Mouse (Mus musculus): ENCODE data around the gene Acss1. TPM values are rescaled to one million over a fixed set of nuclear protein-coding genes. Genes with fewer than 3 reads are reported as not detected.

Gene Acss1
- polyA plus RNA-seq, 1 experiment from 2014 or later: 5.3 TPM

DNA sequence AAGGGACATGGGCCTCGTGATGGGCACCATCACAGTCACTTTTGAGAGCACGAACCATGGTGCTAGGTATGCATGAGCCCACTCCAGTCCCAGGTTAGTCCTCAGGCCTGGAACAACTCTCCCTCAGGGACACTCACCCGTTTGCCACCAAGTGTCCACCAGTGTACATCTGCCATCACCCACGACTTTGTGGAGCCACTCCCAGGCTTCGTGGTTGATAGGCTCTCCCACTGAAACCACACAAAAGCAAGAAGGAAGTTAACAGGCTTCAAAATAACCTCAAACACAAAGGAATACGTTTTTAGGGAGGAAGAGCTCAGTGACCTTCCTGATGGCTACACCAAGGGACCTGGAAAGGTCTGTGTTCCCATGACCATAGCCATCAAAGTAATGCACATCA is 41.2 kb downstream of the Acss1 start:
- Histone ChIP-seq H3K4me1 (no peaks in the 10 kb centered on the region), H3K27ac (no peak overlapping the region), H3K9ac (no peak overlapping the region), H3K36me3 (no peaks in the 10 kb centered on the region), H3K27me3 (no peaks in the 10 kb centered on the region), H3K4me2 (no peak overlapping the region), H3K9me3 (no peaks in the 10 kb centered on the region), H3K4me3 (no peak overlapping the region)
- 63% methylated on average over 6 of the region's 6 CpGs for WGBS
- no peak for ATAC-seq (ENCODE audit: insufficient number of reproducible peaks, insufficient read depth, low FRiP score, low TSS enrichment, low read depth)

DNA sequence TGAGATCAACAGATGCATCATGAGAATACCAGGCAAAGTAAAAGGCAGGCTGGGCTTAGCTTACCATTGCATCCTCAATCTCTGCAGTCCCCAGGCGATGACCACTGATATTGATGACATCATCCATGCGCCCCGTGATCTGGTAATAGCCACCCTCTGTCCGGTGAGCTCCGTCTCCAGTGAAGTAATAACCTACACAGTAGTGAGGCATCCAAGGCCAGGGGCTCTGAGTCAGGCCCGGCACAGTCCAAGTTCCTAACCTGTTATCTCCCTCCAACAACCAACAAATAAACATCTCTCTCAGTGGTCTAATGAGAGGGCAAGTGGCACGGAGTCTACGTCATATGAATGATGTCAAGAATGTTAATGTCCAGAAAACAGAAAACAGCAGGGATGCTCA is 43.4 kb downstream of the Acss1 start:
- Histone ChIP-seq H3K36me3 (no peaks in the 10 kb centered on the region), H3K27me3 (no peaks in the 10 kb centered on the region), H3K9ac (no peak overlapping the region), H3K9me3 (no peaks in the 10 kb centered on the region), H3K4me1 (no peaks in the 10 kb centered on the region), H3K27ac (no peak overlapping the region), H3K4me2 (no peak overlapping the region), H3K4me3 (no peak overlapping the region)
- ATAC-seq (ENCODE audit: insufficient number of reproducible peaks, insufficient read depth, low FRiP score, low TSS enrichment, low read depth): no peak
- 94% methylated on average over 8 of the region's 8 CpGs for WGBS

DNA sequence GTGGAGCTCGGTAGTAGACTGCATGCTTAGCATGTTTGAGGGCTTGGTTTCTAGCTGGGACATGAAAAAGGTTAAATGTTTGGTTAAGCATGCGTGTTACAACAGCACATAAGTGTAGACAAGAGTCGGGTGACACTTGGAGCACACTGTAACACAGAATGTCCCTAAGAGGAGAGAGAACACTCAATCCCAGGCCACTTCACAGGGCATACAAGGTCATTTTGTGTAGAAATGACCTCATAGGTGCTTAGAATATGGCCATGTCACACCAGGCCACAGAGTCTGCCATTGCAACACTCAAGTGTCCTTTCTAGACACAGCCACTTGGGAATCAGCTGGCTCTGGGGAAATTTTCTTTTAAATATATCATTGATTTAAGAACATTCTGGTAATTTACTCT is 44.3 kb downstream of the Acss1 start:
- no peak overlapping the region for H3K4me3 ChIP-seq
- ATAC-seq (ENCODE audit: insufficient number of reproducible peaks, insufficient read depth, low FRiP score, low TSS enrichment, low read depth): no peak
- no peaks in the 10 kb centered on the region for H3K9me3 ChIP-seq
- H3K36me3 ChIP-seq: no peaks in the 10 kb centered on the region
- no peak overlapping the region for H3K27ac ChIP-seq
- 85% methylated on average over 3 of the region's 3 CpGs for WGBS
- no peaks in the 10 kb centered on the region for H3K4me1 ChIP-seq
- H3K4me2 ChIP-seq: no peak overlapping the region
- no peaks in the 10 kb centered on the region for H3K27me3 ChIP-seq
- H3K9ac ChIP-seq: no peak overlapping the region

DNA sequence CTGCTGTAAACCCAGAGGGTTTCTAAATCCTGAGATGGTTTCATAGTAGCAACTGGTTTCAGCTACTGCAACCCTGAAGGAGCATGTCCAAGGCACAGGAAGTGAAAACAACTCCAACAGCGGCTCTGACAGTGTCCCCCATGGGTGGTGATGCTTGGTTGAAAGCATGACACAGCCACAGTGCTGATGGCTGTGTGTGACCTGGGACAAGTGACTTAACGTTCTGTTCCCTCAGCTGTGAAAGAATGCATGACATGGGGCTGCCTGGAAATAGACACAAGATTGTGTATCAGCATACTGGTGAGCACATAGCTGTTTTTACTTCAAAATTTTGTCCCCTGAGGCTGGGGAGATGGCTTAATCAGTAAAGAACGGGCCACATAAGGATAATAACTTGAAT is 46.6 kb downstream of the Acss1 start:
- Histone ChIP-seq H3K9me3 (no peaks in the 10 kb centered on the region), H3K9ac (no peak overlapping the region)
- 68% methylated on average over 3 of the region's 3 CpGs for WGBS

DNA sequence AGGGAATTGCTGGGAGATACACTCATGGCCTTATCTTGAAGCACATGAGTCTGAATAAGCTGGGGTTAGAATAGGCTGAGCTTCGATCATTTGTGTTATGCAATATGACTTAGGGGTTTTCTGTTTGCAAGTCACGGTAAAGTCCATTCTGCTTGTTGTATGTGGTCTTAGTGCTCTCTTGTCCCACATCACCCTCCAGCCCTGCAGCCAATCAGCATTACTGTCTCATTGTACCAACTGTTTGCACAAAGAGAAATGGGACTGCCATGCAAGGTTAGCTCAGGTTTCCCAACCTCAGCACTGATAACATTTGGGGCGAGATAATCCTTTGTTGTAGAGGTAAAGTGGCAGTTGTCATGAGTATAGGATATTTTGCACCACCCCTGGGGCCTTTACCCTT is 58.2 kb downstream of the Acss1 start:
- Histone ChIP-seq H3K4me1 (peaks cover 9% of the 10 kb centered on the region), H3K4me3 (no peak overlapping the region), H3K36me3 (no peaks in the 10 kb centered on the region), H3K27me3 (no peaks in the 10 kb centered on the region; the same call in 1 of the 2 replicates), H3K9me3 (no peaks in the 10 kb centered on the region), H3K4me2 (no peak overlapping the region), H3K9ac (no peak overlapping the region), H3K27ac (no peak overlapping the region)
- ATAC-seq (ENCODE audit: insufficient number of reproducible peaks, insufficient read depth, low FRiP score, low TSS enrichment, low read depth): no peak
- 73% methylated on average over 3 of the region's 3 CpGs for WGBS

More for the DNA sequence above, 46.6 kb downstream of the Acss1 start:
- no peaks in the 10 kb centered on the region for H3K36me3 ChIP-seq
- no peaks in the 10 kb centered on the region for H3K4me1 ChIP-seq
- no peak overlapping the region for H3K4me2 ChIP-seq
- H3K27ac ChIP-seq: no peak overlapping the region
- H3K4me3 ChIP-seq: no peak overlapping the region
- no peaks in the 10 kb centered on the region for H3K27me3 ChIP-seq
- ATAC-seq (ENCODE audit: insufficient number of reproducible peaks, insufficient read depth, low FRiP score, low TSS enrichment, low read depth): no peak

DNA sequence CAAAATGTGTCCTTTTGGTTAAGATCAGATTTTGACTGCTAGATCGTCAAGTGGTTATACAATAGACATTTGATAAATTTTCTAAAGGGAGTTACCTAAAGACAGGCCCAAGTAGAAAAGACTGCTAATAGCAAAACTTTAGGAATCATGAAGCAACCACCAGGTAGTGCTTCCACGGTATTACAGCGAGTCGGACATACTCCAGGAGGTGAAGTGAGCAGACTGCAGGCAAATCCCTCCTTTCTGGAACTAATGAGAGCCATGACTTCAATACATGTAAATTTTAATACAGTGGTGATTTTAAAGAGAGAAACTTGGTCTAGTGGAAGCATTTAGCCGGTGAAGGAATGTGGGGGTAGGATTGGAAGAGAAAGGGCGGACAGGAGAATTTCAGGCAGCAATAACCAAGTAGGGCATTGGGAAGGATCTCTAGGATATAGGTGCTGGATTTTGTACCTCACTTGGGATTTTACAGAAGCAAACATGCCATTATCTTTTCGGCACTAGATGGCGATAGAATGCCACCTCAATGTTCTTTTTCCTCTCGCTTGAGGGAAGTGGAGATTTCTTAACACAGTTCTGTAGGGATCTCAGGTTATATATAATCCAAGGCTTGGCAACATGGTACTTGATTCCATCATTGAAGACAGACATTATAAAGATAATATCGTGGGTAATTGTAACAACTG is 59.3 kb downstream of the Acss1 start:
- H3K27me3 ChIP-seq: no peaks in the 10 kb centered on the region; the same call in 1 of the 2 replicates
- H3K27ac ChIP-seq: no peak overlapping the region
- peak overlapping the region; percentile 97 for H3K4me3 ChIP-seq
- no peaks in the 10 kb centered on the region for H3K36me3 ChIP-seq
- H3K4me1 ChIP-seq: peaks cover 9% of the 10 kb centered on the region
- peak overlapping the region; percentile 91 for H3K9ac ChIP-seq
- H3K9me3 ChIP-seq: no peaks in the 10 kb centered on the region
- WGBS: 1% methylated on average over 10 of the region's 10 CpGs
- 0 out of 2 replicates have a peak, but pooled peaks have one; percentile 45 for ATAC-seq (ENCODE audit: insufficient number of reproducible peaks, insufficient read depth, low FRiP score, low TSS enrichment, low read depth)
- peak overlapping the region; percentile 81 for H3K4me2 ChIP-seq

DNA sequence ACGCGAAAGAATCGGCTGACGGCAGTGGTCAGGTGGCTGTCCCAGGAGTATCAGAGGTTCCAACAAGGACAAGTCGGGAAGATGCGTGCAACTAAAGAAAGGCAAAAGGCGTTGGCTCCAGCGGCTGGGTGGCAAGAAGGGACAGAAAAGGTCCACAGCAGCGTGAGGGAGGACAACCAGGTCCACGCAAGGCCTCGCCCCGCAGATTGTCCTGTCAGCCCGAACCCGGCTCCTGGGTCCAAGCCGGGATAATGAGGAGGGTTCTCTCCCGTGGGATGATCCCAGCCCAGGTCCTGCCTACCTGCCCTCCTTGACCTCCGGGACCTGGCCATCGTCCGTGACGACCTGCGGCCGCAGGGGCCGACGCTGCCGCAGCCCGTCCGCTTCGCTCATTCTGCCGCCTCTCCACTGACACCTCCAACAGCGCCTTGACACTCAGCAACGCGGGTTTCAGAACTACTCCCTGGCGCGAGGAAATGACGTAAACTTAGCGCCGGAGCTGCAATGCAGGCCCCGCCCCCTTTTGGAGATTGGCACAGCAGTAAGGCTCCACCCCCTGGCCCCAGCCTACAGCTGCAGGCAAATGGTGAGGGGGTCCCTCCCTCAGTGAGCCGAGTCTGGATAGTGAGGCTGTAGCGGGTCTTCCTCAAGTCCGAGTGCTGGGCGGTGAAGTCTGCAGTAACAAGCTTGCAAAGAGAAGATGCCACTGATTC is 60.1 kb downstream of the Acss1 start, which contains the start of gene Apmap:
Gene Apmap (minus strand): TSS at position 481 of the 713 bp plus-strand sequence.
- H3K9me3 ChIP-seq: no peaks in the 10 kb centered on the region
- H3K27ac ChIP-seq: no peak within 1 kb of the TSS
- ATAC-seq (ENCODE audit: insufficient number of reproducible peaks, insufficient read depth, low FRiP score, low TSS enrichment, low read depth): peak; percentile 94
- peaks cover 9% of the 10 kb centered on the region for H3K4me1 ChIP-seq
- peak within 1 kb of the TSS; percentile 97 for H3K4me3 ChIP-seq
- H3K27me3 ChIP-seq: no peaks in the 10 kb centered on the region; the same call in 1 of the 2 replicates
- no peaks in the 10 kb centered on the region for H3K36me3 ChIP-seq
- H3K9ac ChIP-seq: peak within 1 kb of the TSS; percentile 91
- H3K4me2 ChIP-seq: peak within 1 kb of the TSS; percentile 81
- under 1% methylated on average over 42 of the region's 42 CpGs for WGBS

DNA sequence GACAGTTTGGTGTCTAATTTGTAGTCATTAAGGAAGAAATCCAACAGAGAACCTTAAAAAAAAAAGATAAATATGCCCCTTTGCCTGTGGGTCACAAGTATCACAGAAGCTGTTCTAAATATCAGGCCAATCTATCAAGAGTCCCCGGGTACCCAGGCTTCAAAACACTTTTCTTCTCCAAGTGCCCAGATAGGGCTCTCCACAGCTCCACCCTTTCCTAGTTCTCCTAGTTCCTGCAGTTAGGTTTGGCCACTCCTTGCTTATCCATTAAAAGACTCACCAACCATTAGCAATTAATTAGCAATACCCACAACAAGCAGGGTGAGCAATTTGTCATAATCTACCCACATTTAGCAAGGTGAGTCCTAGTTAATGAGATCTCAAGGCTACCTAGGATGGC is 61.2 kb downstream of the Acss1 start:
- Histone ChIP-seq H3K27me3 (no peaks in the 10 kb centered on the region; the same call in 1 of the 2 replicates), H3K4me2 (peak overlapping the region; percentile 81), H3K36me3 (no peaks in the 10 kb centered on the region), H3K27ac (no peak overlapping the region), H3K9me3 (no peaks in the 10 kb centered on the region), H3K9ac (no peak overlapping the region; the same call in 1 of the 2 replicates), H3K4me3 (peak overlapping the region; percentile 97; the same call in 1 of the 2 replicates), H3K4me1 (peaks cover 9% of the 10 kb centered on the region)
- ATAC-seq (ENCODE audit: insufficient number of reproducible peaks, insufficient read depth, low FRiP score, low TSS enrichment, low read depth): no peak
- WGBS: 71% methylated on average over 1 of the region's 1 CpGs

DNA sequence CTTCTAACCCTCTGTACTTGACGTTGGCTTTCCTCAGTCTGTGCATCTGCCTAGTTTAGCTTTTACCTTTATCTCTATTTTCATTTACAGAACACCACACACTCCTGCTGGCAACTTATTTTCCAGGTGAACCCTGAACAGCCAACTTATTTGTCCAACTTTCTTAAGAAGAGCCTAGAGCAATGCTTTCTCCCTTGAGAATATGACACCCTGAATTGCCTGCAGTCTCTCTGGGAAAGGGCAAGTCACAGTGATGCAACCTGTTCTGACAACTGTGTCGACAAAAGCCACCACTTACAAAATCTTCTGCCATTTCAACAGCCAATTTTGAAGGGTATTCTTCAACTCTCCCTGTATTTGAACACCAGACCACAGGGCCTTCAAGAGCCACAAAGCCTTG is 63.5 kb downstream of the Acss1 start:
- WGBS: 82% methylated on average over 2 of the region's 2 CpGs
- no peaks in the 10 kb centered on the region for H3K27me3 ChIP-seq
- no peak for ATAC-seq (ENCODE audit: insufficient number of reproducible peaks, insufficient read depth, low FRiP score, low TSS enrichment, low read depth)

DNA sequence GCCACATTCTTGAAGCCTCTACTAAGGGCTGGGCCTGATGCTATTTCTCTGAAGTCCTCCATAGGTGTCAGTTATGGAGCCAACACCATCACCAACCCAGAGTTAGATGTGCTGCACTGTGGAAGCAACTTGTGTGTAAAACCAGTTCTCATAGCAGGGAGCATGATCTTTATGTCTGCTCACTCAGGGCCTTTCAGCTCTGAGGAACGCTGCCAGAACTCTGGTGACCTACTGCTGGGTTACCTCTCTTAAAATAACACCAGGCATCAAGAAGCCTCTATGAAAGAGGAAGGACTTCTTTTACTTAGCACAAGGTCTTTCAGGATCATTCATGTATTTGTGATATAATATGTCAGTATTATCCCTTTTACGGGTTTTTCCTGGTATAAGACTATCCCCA is 66.1 kb downstream of the Acss1 start:
- ATAC-seq (ENCODE audit: insufficient number of reproducible peaks, insufficient read depth, low FRiP score, low TSS enrichment, low read depth): no peak
- Histone ChIP-seq H3K4me1 (peaks cover 2% of the 10 kb centered on the region), H3K9ac (no peak overlapping the region), H3K36me3 (peaks cover 3% of the 10 kb centered on the region; the same call in 1 of the 2 replicates), H3K4me2 (no peak overlapping the region), H3K27me3 (no peaks in the 10 kb centered on the region), H3K9me3 (no peaks in the 10 kb centered on the region), H3K4me3 (no peak overlapping the region), H3K27ac (no peak overlapping the region)
- WGBS: 89% methylated on average over 2 of the region's 2 CpGs

More for the DNA sequence above, 63.5 kb downstream of the Acss1 start:
- Histone ChIP-seq H3K27ac (no peak overlapping the region), H3K4me1 (peaks cover 9% of the 10 kb centered on the region), H3K4me3 (no peak overlapping the region), H3K9ac (no peak overlapping the region), H3K36me3 (no peaks in the 10 kb centered on the region), H3K4me2 (no peak overlapping the region), H3K9me3 (no peaks in the 10 kb centered on the region)

DNA sequence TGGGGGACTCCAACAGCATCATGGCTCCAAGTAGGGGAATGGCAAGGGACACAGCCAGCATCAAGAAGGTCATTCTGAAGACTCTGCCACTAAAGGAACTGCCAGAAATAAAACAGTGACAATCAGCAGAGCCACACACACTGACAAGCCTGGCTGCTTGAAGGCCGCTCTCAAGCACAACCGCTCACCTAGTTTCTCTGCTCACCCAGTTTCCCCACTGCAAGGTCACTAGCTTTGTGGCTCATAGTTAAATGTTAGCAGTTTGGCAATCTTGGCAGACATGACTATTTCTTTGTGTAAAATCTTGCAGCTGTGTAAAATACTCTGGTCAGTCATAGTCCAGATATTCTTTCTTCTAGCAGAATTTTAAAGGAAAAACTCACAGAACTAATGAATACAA is 68.0 kb downstream of the Acss1 start:
- Histone ChIP-seq H3K4me2 (no peak overlapping the region), H3K36me3 (peaks cover 3% of the 10 kb centered on the region; the same call in 1 of the 2 replicates), H3K27ac (no peak overlapping the region), H3K27me3 (no peaks in the 10 kb centered on the region), H3K9me3 (no peaks in the 10 kb centered on the region), H3K4me1 (no peaks in the 10 kb centered on the region), H3K4me3 (no peak overlapping the region), H3K9ac (no peak overlapping the region)
- no peak for ATAC-seq (ENCODE audit: insufficient number of reproducible peaks, insufficient read depth, low FRiP score, low TSS enrichment, low read depth)
- 97% methylated on average over 2 of the region's 2 CpGs for WGBS
